Mouse (Mus musculus): Measurements from ENCODE around the gene Camkmt. TPM values are rescaled to one million over a fixed set of nuclear protein-coding genes. Genes with fewer than 3 reads are reported as not detected.

The Camkmt gene
- polyA plus RNA-seq, 1 experiment, result 3.3 TPM

DNA sequence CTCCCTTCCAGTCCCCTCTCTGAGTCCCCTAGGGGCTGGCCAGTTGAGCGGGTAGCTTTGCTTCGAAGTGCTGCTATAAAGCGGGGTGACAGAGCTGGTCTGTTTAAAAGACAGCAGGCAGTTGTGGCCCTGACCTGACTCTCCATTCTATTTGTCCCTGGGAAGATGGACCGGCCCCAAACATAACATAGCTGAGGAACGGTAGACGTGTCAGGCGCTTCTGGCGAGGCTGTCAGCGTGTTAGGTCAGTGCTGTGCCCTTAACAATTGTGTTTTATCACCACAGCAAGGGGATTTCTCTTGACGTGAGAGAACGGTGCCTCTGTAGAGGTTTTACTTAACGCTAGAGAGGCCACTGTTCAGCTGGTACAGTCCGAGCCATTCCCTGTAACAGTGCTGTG lies 86.9 kb downstream of the Camkmt start:
- Histone ChIP-seq H3K4me1 (ENCODE audit: control insufficient read depth, insufficient read depth, insufficient read length) (no peaks in the 10 kb centered on the region), H3K27me3 (ENCODE audit: control insufficient read depth, insufficient read depth, low read length) (no peaks in the 10 kb centered on the region), H3K36me3 (ENCODE audit: control insufficient read depth, insufficient read depth, low read length) (no peaks in the 10 kb centered on the region), H3K27ac (ENCODE audit: insufficient read depth, low read length) (no peak overlapping the region), H3K4me3 (ENCODE audit: extremely low read depth, insufficient read depth, insufficient read length) (no peak overlapping the region)
- 86% methylated on average over 13 of the region's 13 CpGs for WGBS
- no peak for TF ChIP-seq POLR2A (IDR thresholded peaks at IDR 0.05; ENCODE audit: low read depth, low read length)
- TF ChIP-seq CTCF (IDR thresholded peaks at IDR 0.05; ENCODE audit: extremely low read depth, insufficient read depth, insufficient read length, insufficient replicate concordance), result no peak
- DNase-seq (ENCODE audit: low read depth in 1 of 2, low spot score in 2 of 2), result no peak

- no peak for TF ChIP-seq CTCF (IDR thresholded peaks at IDR 0.05; ENCODE audit: extremely low read depth, insufficient read depth, insufficient read length, insufficient replicate concordance)
- no peak for TF ChIP-seq POLR2A (IDR thresholded peaks at IDR 0.05; ENCODE audit: low read depth, low read length)
- no peak overlapping the region for H3K27ac ChIP-seq (ENCODE audit: insufficient read depth, low read length)
- WGBS, result 83% methylated on average over 14 of the region's 14 CpGs
Measured at GRCm38 (mm10) chr17:85180471-85181060, 90.2 kb downstream of the Camkmt start.

GRCm38 (mm10) chr17:85189227-85190127 lies 99.1 kb downstream of the Camkmt start:
- H3K27me3 ChIP-seq (ENCODE audit: control insufficient read depth, insufficient read depth, low read length), result no peaks in the 10 kb centered on the region
- H3K4me1 ChIP-seq (ENCODE audit: control insufficient read depth, insufficient read depth, insufficient read length), result no peaks in the 10 kb centered on the region
- no peak overlapping the region for H3K4me3 ChIP-seq (ENCODE audit: extremely low read depth, insufficient read depth, insufficient read length)
- no peaks in the 10 kb centered on the region for H3K36me3 ChIP-seq (ENCODE audit: control insufficient read depth, insufficient read depth, low read length)
- WGBS, result 8% methylated on average over 14 of the region's 14 CpGs
- TF ChIP-seq POLR2A (IDR thresholded peaks at IDR 0.05; ENCODE audit: low read depth, low read length), result no peak
- TF ChIP-seq CTCF (IDR thresholded peaks at IDR 0.05; ENCODE audit: extremely low read depth, insufficient read depth, insufficient read length, insufficient replicate concordance), result peak; percentile 93
- no peak overlapping the region for H3K27ac ChIP-seq (ENCODE audit: insufficient read depth, low read length)
- peak; percentile 70 to 76 for DNase-seq (ENCODE audit: low read depth in 1 of 2, low spot score in 2 of 2)

More at GRCm38 (mm10) chr17:85180471-85181060, 90.2 kb downstream of the Camkmt start:
- Histone ChIP-seq H3K4me3 (ENCODE audit: extremely low read depth, insufficient read depth, insufficient read length) (no peak overlapping the region), H3K27me3 (ENCODE audit: control insufficient read depth, insufficient read depth, low read length) (no peaks in the 10 kb centered on the region), H3K36me3 (ENCODE audit: control insufficient read depth, insufficient read depth, low read length) (no peaks in the 10 kb centered on the region), H3K4me1 (ENCODE audit: control insufficient read depth, insufficient read depth, insufficient read length) (no peaks in the 10 kb centered on the region)
- DNase-seq (ENCODE audit: low read depth in 1 of 2, low spot score in 2 of 2), result no peak

DNA sequence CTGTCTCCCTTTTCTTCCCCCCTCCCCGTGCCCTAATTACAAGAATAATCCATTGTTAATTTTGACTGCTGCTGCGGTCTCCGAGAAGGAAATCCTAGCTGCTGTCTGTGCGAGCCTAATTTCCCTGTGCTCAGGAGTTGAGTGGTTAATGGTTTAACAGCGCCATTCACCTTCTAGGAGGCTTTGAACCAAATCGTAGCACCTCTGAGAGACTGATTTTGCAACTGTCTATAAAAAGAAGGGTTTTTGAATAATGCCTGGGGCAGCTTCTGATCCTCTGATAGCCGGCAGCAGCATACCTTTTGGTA lies 99.7 kb downstream of the Camkmt start:
- Histone ChIP-seq H3K36me3 (ENCODE audit: control insufficient read depth, insufficient read depth, low read length) (no peaks in the 10 kb centered on the region), H3K27ac (ENCODE audit: insufficient read depth, low read length) (no peak overlapping the region), H3K27me3 (ENCODE audit: control insufficient read depth, insufficient read depth, low read length) (no peaks in the 10 kb centered on the region), H3K4me1 (ENCODE audit: control insufficient read depth, insufficient read depth, insufficient read length) (no peaks in the 10 kb centered on the region), H3K4me3 (ENCODE audit: extremely low read depth, insufficient read depth, insufficient read length) (no peak overlapping the region)
- TF ChIP-seq POLR2A (IDR thresholded peaks at IDR 0.05; ENCODE audit: low read depth, low read length) (no peak), CTCF (IDR thresholded peaks at IDR 0.05; ENCODE audit: extremely low read depth, insufficient read depth, insufficient read length, insufficient replicate concordance) (no peak)
- 32% methylated on average over 7 of the region's 7 CpGs for WGBS
- DNase-seq (ENCODE audit: low read depth in 1 of 2, low spot score in 2 of 2), result no peak

DNA sequence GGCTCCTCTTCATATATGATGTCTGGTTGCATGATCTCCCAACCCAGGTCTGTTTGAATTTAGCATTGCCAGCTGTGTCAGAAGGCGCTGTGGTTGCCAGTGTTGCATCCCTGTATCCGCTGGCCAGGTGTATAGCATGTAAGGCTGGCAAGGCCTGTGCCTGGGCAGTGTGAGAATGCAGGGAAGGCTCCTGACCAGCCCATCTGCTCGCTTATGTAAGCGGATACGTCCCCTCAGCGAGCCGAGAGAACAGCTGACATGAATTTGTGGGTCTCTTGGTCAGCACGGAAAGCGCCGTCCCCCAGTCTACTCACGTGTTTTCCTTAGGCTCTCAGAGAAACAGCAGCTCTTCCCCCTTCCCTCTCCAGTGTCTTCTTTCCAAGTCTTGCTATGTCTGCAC lies 102.9 kb downstream of the Camkmt start:
- no peaks in the 10 kb centered on the region for H3K27me3 ChIP-seq (ENCODE audit: control insufficient read depth, insufficient read depth, low read length)
- no peaks in the 10 kb centered on the region for H3K36me3 ChIP-seq (ENCODE audit: control insufficient read depth, insufficient read depth, low read length)
- no peak for TF ChIP-seq POLR2A (IDR thresholded peaks at IDR 0.05; ENCODE audit: low read depth, low read length)
- no peak for TF ChIP-seq CTCF (IDR thresholded peaks at IDR 0.05; ENCODE audit: extremely low read depth, insufficient read depth, insufficient read length, insufficient replicate concordance)
- no peak overlapping the region for H3K27ac ChIP-seq (ENCODE audit: insufficient read depth, low read length)
- DNase-seq (ENCODE audit: low read depth in 1 of 2, low spot score in 2 of 2), result no peak
- H3K4me3 ChIP-seq (ENCODE audit: extremely low read depth, insufficient read depth, insufficient read length), result no peak overlapping the region
- 90% methylated on average over 11 of the region's 11 CpGs for WGBS
- H3K4me1 ChIP-seq (ENCODE audit: control insufficient read depth, insufficient read depth, insufficient read length), result no peaks in the 10 kb centered on the region

GRCm38 (mm10) chr17:85198781-85199180 lies 108.4 kb downstream of the Camkmt start:
- no peak for DNase-seq (ENCODE audit: low read depth in 1 of 2, low spot score in 2 of 2)
- Histone ChIP-seq H3K27ac (ENCODE audit: insufficient read depth, low read length) (no peak overlapping the region), H3K4me1 (ENCODE audit: control insufficient read depth, insufficient read depth, insufficient read length) (no peaks in the 10 kb centered on the region), H3K4me3 (ENCODE audit: extremely low read depth, insufficient read depth, insufficient read length) (no peak overlapping the region), H3K27me3 (ENCODE audit: control insufficient read depth, insufficient read depth, low read length) (no peaks in the 10 kb centered on the region), H3K36me3 (ENCODE audit: control insufficient read depth, insufficient read depth, low read length) (no peaks in the 10 kb centered on the region)
- WGBS, result 88% methylated on average over 15 of the region's 15 CpGs
- TF ChIP-seq POLR2A (IDR thresholded peaks at IDR 0.05; ENCODE audit: low read depth, low read length), result no peak
- TF ChIP-seq CTCF (IDR thresholded peaks at IDR 0.05; ENCODE audit: extremely low read depth, insufficient read depth, insufficient read length, insufficient replicate concordance), result no peak

- Histone ChIP-seq H3K27me3 (ENCODE audit: control insufficient read depth, insufficient read depth, low read length) (no peaks in the 10 kb centered on the region), H3K4me1 (ENCODE audit: control insufficient read depth, insufficient read depth, insufficient read length) (no peaks in the 10 kb centered on the region), H3K4me3 (ENCODE audit: extremely low read depth, insufficient read depth, insufficient read length) (no peak overlapping the region), H3K36me3 (ENCODE audit: control insufficient read depth, insufficient read depth, low read length) (no peaks in the 10 kb centered on the region), H3K27ac (ENCODE audit: insufficient read depth, low read length) (no peak overlapping the region)
- 90% methylated on average over 11 of the region's 11 CpGs for WGBS
- TF ChIP-seq POLR2A (IDR thresholded peaks at IDR 0.05; ENCODE audit: low read depth, low read length) (no peak), CTCF (IDR thresholded peaks at IDR 0.05; ENCODE audit: extremely low read depth, insufficient read depth, insufficient read length, insufficient replicate concordance) (no peak)
- no peak for DNase-seq (ENCODE audit: low read depth in 1 of 2, low spot score in 2 of 2)
Measured at GRCm38 (mm10) chr17:85199321-85199720, 109.0 kb downstream of the Camkmt start.
